Mouse (Mus musculus): ENCODE measurements around the gene Eaf1. TPM values are rescaled to one million over a fixed set of nuclear protein-coding genes. Genes with fewer than 3 reads are reported as not detected.
"Not testable (repeated sequence)": the region's sequence is repeated elsewhere in the genome, so short reads cannot be mapped to it uniquely, and the experiment has no call there.

The Eaf1 gene
- total RNA-seq, 1 experiment = 58.0 TPM

GRCm38 (mm10) chr14:31456064-31456721 lies 38.0 kb upstream of the Eaf1 start:
- no peak overlapping the region for H3K9ac ChIP-seq (ENCODE audit: insufficient read depth, low read depth, low read length, poor library complexity, severe bottlenecking)
- no peak overlapping the region for H3K4me3 ChIP-seq (ENCODE audit: insufficient read depth in 1 of 2, low read depth in 1 of 2, low read length in 2 of 2, poor library complexity in 1 of 2, severe bottlenecking in 1 of 2)
- TF ChIP-seq CHD2 (IDR thresholded peaks at IDR 0.05; ENCODE audit: low read depth, low read length) (no peak), ZC3H11A (IDR thresholded peaks at IDR 0.05; ENCODE audit: borderline replicate concordance, low read depth, low read length) (no peak), HCFC1 (IDR thresholded peaks at IDR 0.05; ENCODE audit: borderline replicate concordance, insufficient read depth, low read length) (no peak), ZNF384 (IDR thresholded peaks at IDR 0.05; ENCODE audit: low read depth, low read length) (no peak), MAFK (IDR thresholded peaks at IDR 0.05; ENCODE audit: insufficient read depth, low read depth, low read length) (no peak)
- H3K4me1 ChIP-seq (ENCODE audit: control insufficient read depth in 2 of 2, insufficient read depth in 2 of 2, low read length in 2 of 2, poor library complexity in 1 of 2) = no peaks in the 10 kb centered on the region
- no peak for DNase-seq (ENCODE audit: low read depth, low spot score)
- no peaks in the 10 kb centered on the region for H3K9me3 ChIP-seq (ENCODE audit: control insufficient read depth, insufficient read depth, low read depth, low read length)
- no peaks in the 10 kb centered on the region for H3K36me3 ChIP-seq (ENCODE audit: control insufficient read depth, insufficient read depth, low read length, poor library complexity, severe bottlenecking)
- no peak overlapping the region for H3K27ac ChIP-seq (ENCODE audit: insufficient read depth, low read depth, low read length, poor library complexity, severe bottlenecking)
- in situ Hi-C loops (cut with MboI; ENCODE audit: low sequenced_read_pairs in 2 of 2, unreplicated experiment in 2 of 2) = no loop called here

GRCm38 (mm10) chr14:31458006-31458405 lies 36.2 kb upstream of the Eaf1 start:
- no peak overlapping the region for H3K9ac ChIP-seq (ENCODE audit: insufficient read depth, low read depth, low read length, poor library complexity, severe bottlenecking)
- no peak overlapping the region for H3K27ac ChIP-seq (ENCODE audit: insufficient read depth, low read depth, low read length, poor library complexity, severe bottlenecking)
- in situ Hi-C loops (cut with MboI; ENCODE audit: low sequenced_read_pairs in 2 of 2, unreplicated experiment in 2 of 2) = no loop called here
- no peak for TF ChIP-seq ZNF384 (IDR thresholded peaks at IDR 0.05; ENCODE audit: low read depth, low read length)
- no peak for TF ChIP-seq HCFC1 (IDR thresholded peaks at IDR 0.05; ENCODE audit: borderline replicate concordance, insufficient read depth, low read length)
- TF ChIP-seq ZC3H11A (IDR thresholded peaks at IDR 0.05; ENCODE audit: borderline replicate concordance, low read depth, low read length) = no peak
- no peak for TF ChIP-seq CHD2 (IDR thresholded peaks at IDR 0.05; ENCODE audit: low read depth, low read length)
- no peak for TF ChIP-seq MAFK (IDR thresholded peaks at IDR 0.05; ENCODE audit: insufficient read depth, low read depth, low read length)
- no peak overlapping the region for H3K4me3 ChIP-seq (ENCODE audit: insufficient read depth in 1 of 2, low read depth in 1 of 2, low read length in 2 of 2, poor library complexity in 1 of 2, severe bottlenecking in 1 of 2)
- no peaks in the 10 kb centered on the region for H3K36me3 ChIP-seq (ENCODE audit: control insufficient read depth, insufficient read depth, low read length, poor library complexity, severe bottlenecking)
- H3K4me1 ChIP-seq (ENCODE audit: control insufficient read depth in 2 of 2, insufficient read depth in 2 of 2, low read length in 2 of 2, poor library complexity in 1 of 2) = no peaks in the 10 kb centered on the region
- no peak for DNase-seq (ENCODE audit: low read depth, low spot score)
- H3K9me3 ChIP-seq (ENCODE audit: control insufficient read depth, insufficient read depth, low read depth, low read length) = no peaks in the 10 kb centered on the region

GRCm38 (mm10) chr14:31462226-31462625 lies 32.0 kb upstream of the Eaf1 start:
- in situ Hi-C loops (cut with MboI; ENCODE audit: low sequenced_read_pairs in 2 of 2, unreplicated experiment in 2 of 2); H3K4me1 ChIP-seq (ENCODE audit: control insufficient read depth in 2 of 2, insufficient read depth in 2 of 2, low read length in 2 of 2, poor library complexity in 1 of 2); H3K36me3 ChIP-seq (ENCODE audit: control insufficient read depth, insufficient read depth, low read length, poor library complexity, severe bottlenecking); H3K4me3 ChIP-seq (ENCODE audit: insufficient read depth in 1 of 2, low read depth in 1 of 2, low read length in 2 of 2, poor library complexity in 1 of 2, severe bottlenecking in 1 of 2); DNase-seq (ENCODE audit: low read depth, low spot score); H3K9ac ChIP-seq (ENCODE audit: insufficient read depth, low read depth, low read length, poor library complexity, severe bottlenecking); H3K27ac ChIP-seq (ENCODE audit: insufficient read depth, low read depth, low read length, poor library complexity, severe bottlenecking); H3K9me3 ChIP-seq (ENCODE audit: control insufficient read depth, insufficient read depth, low read depth, low read length): not testable (repeated sequence)

- no peak overlapping the region for H3K9ac ChIP-seq (ENCODE audit: insufficient read depth, low read depth, low read length, poor library complexity, severe bottlenecking)
- TF ChIP-seq MAFK (IDR thresholded peaks at IDR 0.05; ENCODE audit: insufficient read depth, low read depth, low read length) (no peak), ZC3H11A (IDR thresholded peaks at IDR 0.05; ENCODE audit: borderline replicate concordance, low read depth, low read length) (no peak), HCFC1 (IDR thresholded peaks at IDR 0.05; ENCODE audit: borderline replicate concordance, insufficient read depth, low read length) (no peak), ZNF384 (IDR thresholded peaks at IDR 0.05; ENCODE audit: low read depth, low read length) (no peak), CHD2 (IDR thresholded peaks at IDR 0.05; ENCODE audit: low read depth, low read length) (no peak)
- H3K4me1 ChIP-seq (ENCODE audit: control insufficient read depth in 2 of 2, insufficient read depth in 2 of 2, low read length in 2 of 2, poor library complexity in 1 of 2) = no peaks in the 10 kb centered on the region
- no peak overlapping the region for H3K27ac ChIP-seq (ENCODE audit: insufficient read depth, low read depth, low read length, poor library complexity, severe bottlenecking)
- in situ Hi-C loops (cut with MboI; ENCODE audit: low sequenced_read_pairs in 2 of 2, unreplicated experiment in 2 of 2) = no loop called here
- H3K36me3 ChIP-seq (ENCODE audit: control insufficient read depth, insufficient read depth, low read length, poor library complexity, severe bottlenecking) = no peaks in the 10 kb centered on the region
- no peak overlapping the region for H3K4me3 ChIP-seq (ENCODE audit: insufficient read depth in 1 of 2, low read depth in 1 of 2, low read length in 2 of 2, poor library complexity in 1 of 2, severe bottlenecking in 1 of 2)
- no peaks in the 10 kb centered on the region for H3K9me3 ChIP-seq (ENCODE audit: control insufficient read depth, insufficient read depth, low read depth, low read length)
- DNase-seq (ENCODE audit: low read depth, low spot score) = no peak
Observed at GRCm38 (mm10) chr14:31462886-31463285, 31.3 kb upstream of the Eaf1 start.

- in situ Hi-C loops (cut with MboI; ENCODE audit: low sequenced_read_pairs in 2 of 2, unreplicated experiment in 2 of 2) = no loop called here
- DNase-seq (ENCODE audit: low read depth, low spot score) = peak; percentile 63
Observed at GRCm38 (mm10) chr14:31464176-31464575, 30.0 kb upstream of the Eaf1 start.

More at GRCm38 (mm10) chr14:31464176-31464575, 30.0 kb upstream of the Eaf1 start:
- peak; percentile 99 for TF ChIP-seq ZNF384 (IDR thresholded peaks at IDR 0.05; ENCODE audit: low read depth, low read length)
- no peak for TF ChIP-seq HCFC1 (IDR thresholded peaks at IDR 0.05; ENCODE audit: borderline replicate concordance, insufficient read depth, low read length)
- no peaks in the 10 kb centered on the region for H3K4me1 ChIP-seq (ENCODE audit: control insufficient read depth in 2 of 2, insufficient read depth in 2 of 2, low read length in 2 of 2, poor library complexity in 1 of 2)
- no peak overlapping the region for H3K27ac ChIP-seq (ENCODE audit: insufficient read depth, low read depth, low read length, poor library complexity, severe bottlenecking)
- H3K4me3 ChIP-seq (ENCODE audit: insufficient read depth in 1 of 2, low read depth in 1 of 2, low read length in 2 of 2, poor library complexity in 1 of 2, severe bottlenecking in 1 of 2) = no peak overlapping the region
- H3K9me3 ChIP-seq (ENCODE audit: control insufficient read depth, insufficient read depth, low read depth, low read length) = no peaks in the 10 kb centered on the region
- H3K9ac ChIP-seq (ENCODE audit: insufficient read depth, low read depth, low read length, poor library complexity, severe bottlenecking) = peak overlapping the region; percentile 37; the same call in 1 of the 2 replicates
- H3K36me3 ChIP-seq (ENCODE audit: control insufficient read depth, insufficient read depth, low read length, poor library complexity, severe bottlenecking) = no peaks in the 10 kb centered on the region
